Mouse (Mus musculus) monocyte, adult 2 months (primary cell): ENCODE measurements around the gene Rpl36-ps4.
"Not testable (repeated sequence)": the region's sequence is repeated elsewhere in the genome, so short reads cannot be mapped to it uniquely, and the experiment has no call there.

Experiments
- DNase-seq, 2 experiments: peaks; one replicate each; pipeline ENCODE4 v3.0.0; 2022; ENCODE audit warnings: low spot score in 2 of 2, low read depth in 1 of 2

Rpl36-ps4 gene

DNA sequence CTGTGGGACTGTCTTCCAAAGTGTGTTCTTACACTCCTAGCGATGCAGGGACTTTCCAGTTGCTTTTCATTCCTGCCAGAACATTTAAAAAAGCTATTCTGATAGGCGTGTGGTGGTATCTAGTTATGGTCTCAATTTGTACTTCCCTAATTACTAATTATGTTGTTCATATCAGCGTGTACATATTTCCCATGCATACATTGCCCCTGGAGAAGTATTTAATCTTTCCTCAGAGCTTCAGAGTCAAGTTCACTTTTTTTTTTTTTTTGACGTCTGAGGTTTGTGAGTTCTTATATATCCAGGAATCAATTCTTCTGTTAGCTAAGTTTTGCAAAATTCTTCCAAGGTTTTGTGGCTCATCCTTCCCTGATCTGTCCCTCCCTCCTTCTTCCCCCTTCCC, 15.4 kb downstream of the Rpl36-ps4 start:
- DNase-seq, result no peak

DNA sequence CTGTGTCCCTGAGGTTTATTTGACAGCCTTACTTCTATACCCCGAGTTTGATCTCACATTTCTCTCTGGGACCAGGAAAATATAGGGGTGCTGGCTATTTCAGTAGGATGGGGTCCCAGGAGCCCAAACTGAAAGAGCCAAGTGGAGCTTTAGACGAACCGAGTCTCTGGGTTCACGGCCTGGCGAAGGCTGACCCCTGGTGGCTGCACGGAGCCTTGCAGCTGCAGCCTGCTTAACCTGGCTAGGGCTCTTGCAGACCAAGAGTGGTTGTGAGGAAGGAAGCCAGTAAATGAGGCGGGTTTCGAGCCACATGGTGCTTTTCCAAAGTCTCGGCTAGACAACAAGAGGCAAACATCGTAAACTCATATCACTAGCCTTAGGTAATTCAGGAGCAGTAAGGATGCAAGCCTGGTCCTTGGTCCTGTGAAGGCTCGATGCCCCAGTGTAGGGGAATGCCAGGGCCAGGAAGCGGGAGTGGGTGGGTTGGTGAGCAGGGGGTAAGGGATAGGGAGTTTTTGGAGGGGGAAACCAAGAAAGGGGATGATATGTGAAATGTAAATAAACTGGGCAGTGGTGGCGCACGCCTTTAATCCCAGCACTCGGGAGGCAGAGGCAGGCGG, 28.3 kb downstream of the Rpl36-ps4 start:
- peak in 1 of 2 experiments; percentile 46 for DNase-seq

DNA sequence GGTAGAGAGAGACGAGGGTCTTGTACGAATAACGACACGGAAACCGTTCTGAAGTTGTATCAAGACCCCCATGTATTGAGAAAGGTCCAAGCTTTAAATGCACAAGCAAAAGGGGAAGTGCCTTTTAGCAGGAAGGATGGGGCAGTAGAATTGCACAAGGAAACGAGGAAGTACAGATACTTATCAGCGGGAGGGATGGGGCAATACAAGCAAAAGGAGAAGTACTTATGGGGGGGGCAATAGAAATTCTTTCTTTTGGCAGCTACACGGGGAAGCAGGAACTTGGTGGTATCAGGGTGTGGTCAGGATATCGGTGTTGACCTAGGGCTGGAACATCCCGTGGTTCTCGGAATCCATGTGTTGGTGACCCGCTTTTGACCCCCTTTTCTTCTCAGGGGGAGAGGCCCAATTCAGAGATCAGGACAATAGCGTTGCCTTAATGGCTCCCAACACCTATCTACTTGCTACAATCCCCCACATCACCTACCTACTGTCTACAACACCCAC, 33.9 kb downstream of the Rpl36-ps4 start:
- not testable (repeated sequence) for DNase-seq

DNA sequence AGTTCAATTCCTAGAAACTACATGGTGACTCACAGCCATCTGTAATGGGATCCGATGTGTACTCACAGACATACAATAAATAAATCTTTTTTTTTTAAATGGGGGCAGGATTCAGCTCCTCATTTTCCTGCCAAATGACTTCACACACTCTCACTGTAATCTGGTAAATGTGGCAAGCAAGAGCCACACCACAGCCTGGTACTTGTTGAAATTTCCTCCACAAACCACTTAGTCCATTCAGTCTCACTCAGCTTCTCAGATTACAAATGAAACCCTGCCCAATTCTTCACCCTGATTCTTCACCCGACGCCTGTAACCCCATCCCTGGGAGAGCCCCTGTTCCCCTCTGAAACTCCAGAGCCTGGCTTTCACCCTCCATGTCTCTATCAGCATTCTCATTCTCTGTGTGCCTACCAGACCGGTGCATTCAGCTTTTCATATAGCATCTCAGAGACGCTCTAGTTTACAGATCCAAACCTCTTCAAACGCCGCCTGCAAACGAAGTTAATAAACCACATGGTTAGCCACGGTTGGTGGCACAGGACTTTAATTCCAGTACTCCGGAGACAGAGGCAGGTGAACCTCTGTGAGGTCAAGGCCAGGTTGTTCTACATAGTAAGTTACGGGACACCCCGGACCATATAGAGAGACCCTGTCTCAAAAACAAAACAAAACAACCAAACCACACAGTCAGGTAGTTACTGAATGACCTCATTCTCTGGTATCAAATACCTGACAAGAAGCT, 36.5 kb downstream of the Rpl36-ps4 start:
- no peak for DNase-seq

DNA sequence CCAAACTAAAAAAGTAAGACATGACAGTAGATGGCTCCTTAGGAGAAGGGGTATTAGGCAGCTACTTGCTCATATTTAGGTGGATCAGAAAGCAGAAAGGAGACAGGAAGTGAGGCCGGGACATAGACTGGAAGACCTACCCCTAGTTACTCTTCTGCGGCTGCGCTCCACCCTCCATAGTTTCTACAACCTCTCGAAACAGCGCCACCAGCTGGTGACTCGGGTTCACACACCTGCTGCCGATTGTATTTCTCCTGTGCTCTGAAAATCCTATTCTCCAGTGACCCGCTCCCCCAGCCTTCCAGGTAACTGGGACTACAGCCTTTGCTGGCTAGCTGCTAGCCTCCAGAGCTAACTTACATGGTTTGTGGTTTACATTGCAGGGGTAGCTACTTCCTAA, 37.5 kb downstream of the Rpl36-ps4 start:
- DNase-seq, result no peak

DNA sequence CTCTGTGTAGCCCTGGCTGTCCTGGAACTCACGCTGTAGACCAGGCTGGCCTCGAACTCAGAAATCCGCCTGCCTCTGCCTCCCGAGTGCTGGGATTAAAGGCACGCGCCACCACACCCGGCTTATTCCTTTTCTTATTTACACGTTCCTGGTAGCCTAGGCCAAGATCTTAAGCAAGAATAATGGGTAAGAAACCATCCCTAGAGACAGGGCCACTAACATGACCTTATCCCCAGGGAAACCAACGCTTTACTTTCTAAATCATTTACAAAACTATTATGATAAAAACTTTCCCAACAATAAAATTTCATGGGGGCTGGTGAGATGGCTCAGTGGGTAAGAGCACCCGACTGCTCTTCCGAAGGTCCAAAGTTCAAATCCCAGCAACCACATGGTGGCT, 38.6 kb downstream of the Rpl36-ps4 start:
- DNase-seq, result not testable (repeated sequence)

DNA sequence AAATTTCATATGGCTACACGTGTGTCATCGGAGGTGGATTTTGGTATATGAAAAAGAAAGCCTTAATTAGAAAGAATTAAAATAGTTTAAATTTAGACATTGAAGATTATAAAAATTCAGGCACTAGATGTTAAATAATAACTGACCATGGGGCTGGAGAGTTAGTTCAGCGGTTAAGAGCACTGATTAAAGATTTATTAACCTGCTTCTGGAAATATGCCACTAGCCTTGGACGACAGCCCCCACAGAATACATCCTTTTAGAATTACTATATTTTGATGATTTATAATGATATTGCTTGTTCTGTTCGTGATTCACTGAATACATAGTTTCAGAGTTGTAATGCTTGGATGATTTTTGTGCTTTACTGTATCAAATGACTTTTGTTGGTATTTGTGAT, 39.2 kb downstream of the Rpl36-ps4 start:
- DNase-seq, result not testable (repeated sequence)

DNA sequence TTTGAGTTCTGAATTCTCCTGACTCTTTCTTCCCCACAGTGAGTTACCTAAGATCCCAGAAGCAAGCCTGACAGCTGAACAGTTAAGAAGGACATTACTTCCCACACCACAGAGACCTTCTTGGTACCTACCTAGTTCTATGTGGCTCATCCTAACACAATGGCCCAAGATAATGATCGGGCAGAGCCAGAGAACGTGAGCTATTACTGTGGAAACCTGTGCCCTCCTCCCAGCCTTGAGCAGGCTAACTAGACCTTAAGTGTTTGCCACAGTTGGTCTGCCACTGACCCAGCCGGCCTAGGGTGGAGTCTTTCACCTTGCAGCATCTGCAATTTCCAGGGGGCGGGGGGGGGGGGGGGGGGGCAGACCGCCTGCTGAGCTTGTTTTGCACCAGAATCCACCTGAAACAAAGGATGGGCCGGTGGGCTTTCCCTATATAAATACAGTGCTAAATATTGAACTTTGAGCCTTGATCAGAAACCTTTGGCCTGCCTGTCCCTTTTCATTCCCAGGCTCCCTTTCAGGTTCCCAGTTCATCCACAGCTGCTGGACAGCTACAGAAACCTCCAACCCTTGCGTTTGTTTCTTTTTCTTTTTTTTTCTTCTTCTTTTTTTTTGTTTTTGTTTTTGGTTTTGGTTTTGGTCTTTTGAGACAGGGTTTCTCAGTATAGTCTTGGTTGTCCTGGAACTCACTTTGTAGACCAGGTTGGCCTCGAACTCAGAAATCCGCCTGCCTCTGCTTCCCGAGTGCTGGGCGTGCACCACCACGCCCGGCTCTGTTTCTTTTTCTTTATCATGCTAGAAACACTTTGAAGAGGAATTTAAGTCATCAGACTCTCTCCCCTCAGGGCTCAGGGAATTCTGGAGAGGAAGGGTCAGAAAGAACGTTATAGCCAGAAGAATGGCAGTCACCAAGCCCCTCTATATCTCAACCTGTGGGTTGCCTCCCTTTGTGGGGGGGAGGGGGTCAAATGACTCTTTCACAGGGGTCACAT, 42.6 kb downstream of the Rpl36-ps4 start:
- DNase-seq, result no peak

DNA sequence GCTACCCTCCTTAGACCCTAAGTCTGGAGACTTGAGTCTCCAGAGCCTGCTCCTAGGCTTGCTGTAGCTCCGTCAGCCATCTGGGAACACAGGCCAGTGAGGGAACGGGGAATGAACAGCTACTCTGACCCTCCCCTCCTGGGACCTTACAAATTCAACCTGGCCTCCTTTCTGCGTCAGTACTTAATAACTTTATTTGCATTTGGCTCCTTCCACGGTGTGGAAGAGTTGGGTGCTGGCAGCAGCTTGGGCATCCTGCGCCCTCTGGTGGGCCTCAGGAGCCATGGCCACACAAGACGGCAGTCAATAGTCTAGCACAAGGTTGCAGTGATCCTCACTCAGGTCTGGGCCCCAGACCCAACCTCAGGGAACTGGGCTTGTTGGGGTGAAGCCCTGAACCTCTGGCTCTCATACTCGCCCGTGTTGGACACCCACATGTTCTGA, 47.7 kb downstream of the Rpl36-ps4 start:
- DNase-seq, result not testable (repeated sequence)
